8 mouse cellular contexts compared by ENCODE assay signal in the genomic region with DNA sequence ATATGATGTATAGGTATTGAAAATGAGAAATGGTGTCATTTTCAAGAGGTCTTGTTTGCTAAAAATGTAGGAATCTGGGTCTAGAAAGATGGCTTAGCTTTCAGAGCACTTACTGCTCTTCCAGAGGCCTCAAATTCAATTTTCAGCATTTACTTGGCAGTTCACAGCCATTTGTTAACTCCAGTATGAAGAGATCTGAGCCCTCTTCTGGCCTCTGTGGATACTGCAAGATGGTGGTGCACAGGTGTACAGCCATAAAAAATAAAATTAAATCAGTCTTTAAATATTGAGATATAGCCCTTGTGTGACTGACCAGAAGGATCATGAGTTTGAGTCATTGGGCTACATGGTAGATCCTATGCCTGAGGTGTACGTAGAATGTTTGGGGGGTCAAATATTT.
DNase-seq lines count a peak whose midpoint lies in the region; ATAC-seq and TF ChIP-seq lines count a peak whose summit lies in the region.
"Had no signal": no experiment of that assay in that cellular context is flagged by ENCODE, and none has a peak within 500 bp of the region (broad histone marks: within the 10 kb centered on the region; RNA-seq: fewer than 3 reads in every experiment).

No protein-coding gene starts in this region.

- H3K9ac ChIP-seq in liver, postnatal 0 days (replicated peaks) = no peak overlapping the region
- H3K9ac ChIP-seq in liver, embryonic 11.5 days (ENCODE audit: low read depth, low read length) = no peak overlapping the region
- H3K9ac ChIP-seq: embryonic facial prominence, embryonic 15.5 days had no signal

- no peaks in the 10 kb centered on the region for H3K36me3 ChIP-seq in liver, postnatal 0 days (replicated peaks; ENCODE audit: insufficient read depth, low read length)
- no peaks in the 10 kb centered on the region for H3K36me3 ChIP-seq in liver, embryonic 11.5 days (ENCODE audit: control insufficient read depth, insufficient read depth, low read length)
- H3K36me3 ChIP-seq: embryonic facial prominence, embryonic 15.5 days had no signal

- ATAC-seq in liver, postnatal 0 days = no peak
- ATAC-seq in liver, embryonic 11.5 days (replicated peaks; ENCODE audit: low FRiP score) = no peak
- no peak for ATAC-seq in Patski

- CTCF ChIA-PET in Patski (lab: Charles Lee) = no interaction called here

- no peaks in the 10 kb centered on the region for H3K9me3 ChIP-seq in liver, postnatal 0 days (ENCODE audit: low read length)
- H3K9me3 ChIP-seq in liver, embryonic 11.5 days (ENCODE audit: control insufficient read depth, low read length) = no peaks in the 10 kb centered on the region
- H3K9me3 ChIP-seq: embryonic facial prominence, embryonic 15.5 days had no signal

- no peak overlapping the region for H3K27ac ChIP-seq in liver, postnatal 0 days (ENCODE audit: low read depth)
- no peak overlapping the region for H3K27ac ChIP-seq in liver, embryonic 11.5 days (ENCODE audit: low read depth, low read length)
- H3K27ac ChIP-seq: embryonic facial prominence, embryonic 15.5 days had no signal

- no peak overlapping the region for H3K4me2 ChIP-seq in liver, postnatal 0 days (ENCODE audit: low read depth, low read length)
- H3K4me2 ChIP-seq in liver, embryonic 11.5 days = no peak overlapping the region
- H3K4me2 ChIP-seq: embryonic facial prominence, embryonic 15.5 days had no signal

- no peak for DNase-seq in liver, postnatal 0 days
- no peak for DNase-seq in liver, embryonic 11.5 days (ENCODE audit: low spot score)
- DNase-seq in Patski (ENCODE audit: low read depth, low spot score) = no peak
- DNase-seq in cerebellum, adult 9-10 months = peak; percentile 44
- DNase-seq in induced T-regulatory cell, adult 2 months (ENCODE audit: low read depth) = peak; percentile 16
- peak; percentile 16 for DNase-seq in right cerebral cortex, postnatal 14 days
- no peak for DNase-seq in heart, postnatal 25 days (ENCODE audit: low spot score)

- no peaks in the 10 kb centered on the region for H3K4me1 ChIP-seq in liver, postnatal 0 days (ENCODE audit: insufficient read depth)
- no peaks in the 10 kb centered on the region for H3K4me1 ChIP-seq in liver, embryonic 11.5 days (replicated peaks; ENCODE audit: control insufficient read depth, insufficient read depth, low read length)
- H3K4me1 ChIP-seq: embryonic facial prominence, embryonic 15.5 days had no signal

- no peak overlapping the region for H3K4me3 ChIP-seq in liver, postnatal 0 days (ENCODE audit: low read depth, low read length)
- H3K4me3 ChIP-seq in liver, embryonic 11.5 days (ENCODE audit: low read depth, low read length) = no peak overlapping the region
- H3K4me3 ChIP-seq: embryonic facial prominence, embryonic 15.5 days had no signal

- in situ Hi-C loops in Patski (cut with MboI; ENCODE audit: low pct_unique_long_range_greater_than_20kb) = no loop called here

- TF ChIP-seq EP300 in liver, postnatal 0 days (IDR thresholded peaks at IDR 0.05; ENCODE audit: low read depth) = no peak

- WGBS in liver, postnatal 0 days (ENCODE audit: insufficient replicate concordance) = 77% methylated on average over 1 of the region's 1 CpGs
- 79% methylated on average over 1 of the region's 1 CpGs for WGBS in liver, embryonic 11.5 days

- TF ChIP-seq CTCF in liver, postnatal 0 days (IDR thresholded peaks at IDR 0.05; ENCODE audit: low read depth) = peak; percentile 34
- TF ChIP-seq CTCF in Patski (IDR thresholded peaks at IDR 0.05) = peak; percentile 47

- H3K27me3 ChIP-seq in liver, postnatal 0 days (ENCODE audit: insufficient read depth, low read length) = no peaks in the 10 kb centered on the region
- no peaks in the 10 kb centered on the region for H3K27me3 ChIP-seq in liver, embryonic 11.5 days (replicated peaks; ENCODE audit: control insufficient read depth, insufficient read depth, low read length)
- H3K27me3 ChIP-seq in Patski = peaks cover 3% of the 10 kb centered on the region
- H3K27me3 ChIP-seq: embryonic facial prominence, embryonic 15.5 days had no signal

- POLR2A ChIA-PET in Patski (lab: Charles Lee) = no interaction called here

- intact Hi-C loops in heart, postnatal 25 days (cut with DNase I) = no loop called here

Comparison
In these comparisons a context has a peak if more than half of its experiments do, and no peak if none do; other contexts are left out.
1. DNase-seq: peak in cerebellum, adult 9-10 months (single experiment), induced T-regulatory cell, adult 2 months (single experiment) and right cerebral cortex, postnatal 14 days (single experiment); none in liver, postnatal 0 days (single experiment), liver, embryonic 11.5 days (single experiment), Patski (single experiment) and heart, postnatal 25 days (single experiment).